Mouse (Mus musculus): ENCODE measurements at regions not wholly inside any gene's neighbourhood (a gene's known extent, or its start where the extent isn't known, plus 50 kb on each side); places are given as distances from the start of the nearest gene placed in this dataset.

- TF ChIP-seq CTCF (IDR thresholded peaks at IDR 0.05; ENCODE audit: control insufficient read depth, insufficient read depth, insufficient replicate concordance, low read depth, low read length) (no peak), POLR2A (IDR thresholded peaks at IDR 0.05; ENCODE audit: control insufficient read depth, low read depth, low read length) (no peak)
Measured at GRCm38 (mm10) chr7:70300516-70300915, 66.0 kb downstream of the Nr2f2 start.
